Mouse (Mus musculus): ENCODE results near the gene Gm33815.
"Not testable (repeated sequence)": the region's sequence is repeated elsewhere in the genome, so short reads cannot be mapped to it uniquely, and the experiment has no call there.

Gm33815 gene

DNA sequence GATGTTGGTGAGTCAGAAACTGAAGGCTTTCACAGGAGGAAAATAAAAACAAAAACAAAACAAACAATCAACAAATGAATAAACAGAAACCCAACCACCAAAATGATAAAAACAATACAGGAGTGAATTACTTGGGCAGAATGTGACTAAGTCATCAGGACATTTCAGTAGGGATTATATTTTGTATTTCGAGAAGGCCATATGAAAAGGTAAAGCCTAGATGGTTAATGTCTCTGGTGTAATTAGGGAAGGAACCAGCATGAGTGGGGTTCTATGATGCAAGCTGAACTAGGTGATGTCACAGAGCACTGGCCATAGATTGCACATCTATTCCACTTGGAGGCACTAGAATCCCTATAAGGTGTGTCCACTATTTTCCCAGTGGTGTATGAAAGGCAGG lies at the start of gene Gm33815:
Gene Gm33815, plus strand, starts transcription at position 301 of the 400 bp plus-strand sequence.
- DNase-seq: not testable (repeated sequence)
